Mouse (Mus musculus): ENCODE data around the gene Nlgn1.

- TF ChIP-seq CTCF (IDR thresholded peaks at IDR 0.05; ENCODE audit: insufficient read depth, low read depth, low read length), result no peak
- TF ChIP-seq POLR2A (IDR thresholded peaks at IDR 0.05; ENCODE audit: insufficient read depth, low read depth, low read length), result no peak
These were observed 686.2 kb downstream of the Nlgn1 start for GRCm38 (mm10) chr3:25645895-25646691.
